Mouse (Mus musculus): ENCODE results near the gene Lexm.

DNA sequence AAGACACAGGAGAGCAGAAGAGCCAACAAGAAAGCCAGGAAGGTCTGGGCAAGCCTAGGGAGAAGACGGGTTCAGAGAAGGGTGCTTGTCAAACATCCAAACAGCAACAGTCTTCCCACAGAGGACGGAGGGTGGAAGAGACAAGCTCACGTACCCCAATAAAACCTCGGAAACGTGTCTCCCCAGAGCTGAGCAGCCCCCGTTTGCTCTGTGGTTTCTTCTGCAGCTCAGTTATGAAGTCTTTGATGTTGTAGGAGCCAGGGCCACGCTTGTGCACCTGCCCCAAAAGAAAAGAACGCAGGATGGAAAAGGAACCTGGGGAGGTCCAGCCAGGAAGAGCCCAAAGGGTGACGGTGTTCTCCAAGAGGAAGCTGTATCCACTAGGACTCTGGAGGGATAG lies 2.2 kb downstream of the Lexm start:
- no peak for TF ChIP-seq CTCF (IDR thresholded peaks at IDR 0.05; ENCODE audit: low read depth)
- no peak for TF ChIP-seq EP300 (IDR thresholded peaks at IDR 0.05; ENCODE audit: low read depth)

Data from heart, postnatal 0 days (tissue).